Mouse (Mus musculus): ENCODE measurements around the gene Nampt.

DNA sequence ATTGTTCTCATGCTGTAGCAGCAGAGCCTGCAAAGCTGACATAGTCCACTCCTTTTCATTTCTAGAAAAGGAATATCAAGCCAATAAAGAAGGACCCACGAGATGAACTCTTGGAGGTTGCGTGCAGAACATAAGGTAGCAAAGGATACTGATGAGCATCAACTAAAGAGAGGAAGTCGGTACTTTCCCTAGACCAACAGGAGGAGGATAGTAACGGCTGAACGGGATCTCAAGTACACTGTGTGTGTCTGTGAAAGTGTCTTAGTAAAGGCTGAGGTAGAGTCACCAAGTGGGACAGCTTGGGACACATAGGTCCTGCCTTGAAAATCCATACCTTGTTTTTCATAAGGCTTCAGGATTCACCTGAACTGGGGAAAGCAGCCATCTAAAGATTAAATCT, 34.4 kb downstream of the Nampt start:
- no peak for TF ChIP-seq CTCF (IDR thresholded peaks at IDR 0.05; ENCODE audit: borderline replicate concordance, insufficient read depth, low read depth, low read length)
- TF ChIP-seq POLR2A (IDR thresholded peaks at IDR 0.05; ENCODE audit: borderline replicate concordance, insufficient read depth, low read length), result no peak
